Mouse (Mus musculus) retina, postnatal 7 days (tissue): ENCODE results near the gene Zgpat.

Source experiments
- DNase-seq: peaks from one replicate; pipeline ENCODE4 v3.0.0-alpha.2; 2012; ENCODE audit warnings: low read depth, low spot score

Gene Zgpat

GRCm38 (mm10) chr2:181384919-181385391 lies 20.2 kb downstream of the Zgpat start:
- DNase-seq, result no peak

- DNase-seq, result no peak
Measured at GRCm38 (mm10) chr2:181385885-181386284, 21.2 kb downstream of the Zgpat start.

GRCm38 (mm10) chr2:181386663-181387210 lies 22.0 kb downstream of the Zgpat start:
- DNase-seq, result no peak

- DNase-seq, result no peak
Measured at GRCm38 (mm10) chr2:181390136-181390870, 25.6 kb downstream of the Zgpat start.

GRCm38 (mm10) chr2:181391022-181391421 lies 26.3 kb downstream of the Zgpat start:
- DNase-seq, result no peak

- DNase-seq, result no peak
Measured at GRCm38 (mm10) chr2:181391541-181391940, 26.8 kb downstream of the Zgpat start.

- DNase-seq, result peak; percentile 83
Measured at GRCm38 (mm10) chr2:181392600-181393213, 28.0 kb downstream of the Zgpat start.

- no peak for DNase-seq
Measured at GRCm38 (mm10) chr2:181394086-181394485, 29.4 kb downstream of the Zgpat start.

GRCm38 (mm10) chr2:181397207-181397761 lies 32.6 kb downstream of the Zgpat start:
- no peak for DNase-seq

- DNase-seq, result no peak
Measured at GRCm38 (mm10) chr2:181401497-181401896, 36.8 kb downstream of the Zgpat start.

- DNase-seq, result no peak
Measured at GRCm38 (mm10) chr2:181403722-181404121, 39.0 kb downstream of the Zgpat start.

- no peak for DNase-seq
Measured at GRCm38 (mm10) chr2:181409643-181410042, 44.9 kb downstream of the Zgpat start.

GRCm38 (mm10) chr2:181410760-181411473 lies 46.2 kb downstream of the Zgpat start:
- DNase-seq, result peak; percentile 43

- no peak for DNase-seq
Measured at GRCm38 (mm10) chr2:181413141-181413540, 48.4 kb downstream of the Zgpat start.

GRCm38 (mm10) chr2:181415945-181416344 lies 51.2 kb downstream of the Zgpat start:
- no peak for DNase-seq

- DNase-seq, result no peak
Measured at GRCm38 (mm10) chr2:181419359-181419758, 54.6 kb downstream of the Zgpat start.

GRCm38 (mm10) chr2:181420426-181420825 lies 55.7 kb downstream of the Zgpat start:
- no peak for DNase-seq

- no peak for DNase-seq
Measured at GRCm38 (mm10) chr2:181420903-181421638, 56.3 kb downstream of the Zgpat start.

- no peak for DNase-seq
Measured at GRCm38 (mm10) chr2:181423834-181424233, 59.1 kb downstream of the Zgpat start.
